Mouse (Mus musculus): Measurements from ENCODE around the gene Txndc2. TPM values are rescaled to one million over a fixed set of nuclear protein-coding genes. Genes with fewer than 3 reads are reported as not detected.
"Not testable (repeated sequence)": the region's sequence is repeated elsewhere in the genome, so short reads cannot be mapped to it uniquely, and the experiment has no call there.

Txndc2 gene
- polyA plus RNA-seq, 1 experiment, result not detected

DNA sequence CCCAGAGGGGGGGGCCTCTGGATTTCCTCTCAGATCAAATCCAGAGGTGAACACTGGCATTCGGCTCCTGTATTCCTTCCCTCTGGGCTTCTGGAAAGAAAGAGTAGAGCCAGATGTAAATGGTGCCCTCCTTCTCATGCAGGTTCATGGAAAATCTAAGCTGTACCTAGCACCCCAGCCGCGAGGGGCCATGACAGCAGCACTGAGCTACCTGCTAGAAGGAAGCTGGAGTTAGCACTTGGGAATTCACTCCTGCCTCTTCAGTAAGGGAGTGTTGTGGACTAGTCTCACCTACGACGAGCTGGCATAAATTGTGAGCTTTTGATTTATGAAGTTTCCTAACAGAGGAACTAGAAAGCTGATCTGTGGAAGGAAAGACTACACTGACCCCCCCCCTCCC, 1.6 kb upstream of the Txndc2 start:
- Histone ChIP-seq H3K4me1 (ENCODE audit: control insufficient read depth, insufficient read depth, low read length) (peaks cover 3% of the 10 kb centered on the region; the same call in 1 of the 2 replicates), H3K27ac (ENCODE audit: insufficient read depth, low read length) (peak overlapping the region; percentile 75), H3K4me3 (ENCODE audit: insufficient read depth, low read length) (no peak overlapping the region)
- TF ChIP-seq CTCF (IDR thresholded peaks at IDR 0.05; ENCODE audit: borderline replicate concordance, insufficient read depth, low read length) (no peak), POLR2A (IDR thresholded peaks at IDR 0.05; ENCODE audit: low read depth, low read length) (no peak)

GRCm38 (mm10) chr17:65643051-65643521, 1.1 kb upstream of the Txndc2 start:
- TF ChIP-seq POLR2A (IDR thresholded peaks at IDR 0.05; ENCODE audit: low read depth, low read length) (no peak), CTCF (IDR thresholded peaks at IDR 0.05; ENCODE audit: borderline replicate concordance, insufficient read depth, low read length) (no peak)
- peak overlapping the region; percentile 75 for H3K27ac ChIP-seq (ENCODE audit: insufficient read depth, low read length)
- H3K4me1 ChIP-seq (ENCODE audit: control insufficient read depth, insufficient read depth, low read length), result peaks cover 3% of the 10 kb centered on the region; the same call in 1 of the 2 replicates
- H3K4me3 ChIP-seq (ENCODE audit: insufficient read depth, low read length), result no peak overlapping the region

- peak overlapping the region; percentile 75 for H3K27ac ChIP-seq (ENCODE audit: insufficient read depth, low read length)
- H3K4me3 ChIP-seq (ENCODE audit: insufficient read depth, low read length), result no peak overlapping the region
- H3K4me1 ChIP-seq (ENCODE audit: control insufficient read depth, insufficient read depth, low read length), result peaks cover 3% of the 10 kb centered on the region; the same call in 1 of the 2 replicates
- TF ChIP-seq POLR2A (IDR thresholded peaks at IDR 0.05; ENCODE audit: low read depth, low read length) (no peak), CTCF (IDR thresholded peaks at IDR 0.05; ENCODE audit: borderline replicate concordance, insufficient read depth, low read length) (no peak)
Measured at GRCm38 (mm10) chr17:65642578-65642991, 617 bp upstream of the Txndc2 start.

- no peak overlapping the region for H3K27ac ChIP-seq (ENCODE audit: insufficient read depth, low read length)
- H3K4me3 ChIP-seq (ENCODE audit: insufficient read depth, low read length), result no peak overlapping the region
- H3K4me1 ChIP-seq (ENCODE audit: control insufficient read depth, insufficient read depth, low read length), result peaks cover 2% of the 10 kb centered on the region; the same call in 1 of the 2 replicates
- TF ChIP-seq POLR2A (IDR thresholded peaks at IDR 0.05; ENCODE audit: low read depth, low read length) (no peak), CTCF (IDR thresholded peaks at IDR 0.05; ENCODE audit: borderline replicate concordance, insufficient read depth, low read length) (no peak)
Measured at GRCm38 (mm10) chr17:65639144-65639543, 2.8 kb downstream of the Txndc2 start.

- Histone ChIP-seq H3K4me1 (ENCODE audit: control insufficient read depth, insufficient read depth, low read length) (peaks cover 2% of the 10 kb centered on the region; the same call in 1 of the 2 replicates), H3K4me3 (ENCODE audit: insufficient read depth, low read length) (no peak overlapping the region), H3K27ac (ENCODE audit: insufficient read depth, low read length) (peak overlapping the region; percentile 7; the same call in 1 of the 2 replicates)
- TF ChIP-seq POLR2A (IDR thresholded peaks at IDR 0.05; ENCODE audit: low read depth, low read length) (no peak), CTCF (IDR thresholded peaks at IDR 0.05; ENCODE audit: borderline replicate concordance, insufficient read depth, low read length) (no peak)
Measured at GRCm38 (mm10) chr17:65635715-65636360, 6.1 kb downstream of the Txndc2 start.

- no peaks in the 10 kb centered on the region for H3K4me1 ChIP-seq (ENCODE audit: control insufficient read depth, insufficient read depth, low read length)
- no peak for TF ChIP-seq CTCF (IDR thresholded peaks at IDR 0.05; ENCODE audit: borderline replicate concordance, insufficient read depth, low read length)
- no peak for TF ChIP-seq POLR2A (IDR thresholded peaks at IDR 0.05; ENCODE audit: low read depth, low read length)
- H3K27ac ChIP-seq (ENCODE audit: insufficient read depth, low read length), result peak overlapping the region; percentile 32; the same call in 1 of the 2 replicates
- H3K4me3 ChIP-seq (ENCODE audit: insufficient read depth, low read length), result no peak overlapping the region
Measured at GRCm38 (mm10) chr17:65629943-65630342, 12.0 kb downstream of the Txndc2 start.

- not testable (repeated sequence) for H3K4me1 ChIP-seq (ENCODE audit: control insufficient read depth, insufficient read depth, low read length); H3K4me3 ChIP-seq (ENCODE audit: insufficient read depth, low read length); H3K27ac ChIP-seq (ENCODE audit: insufficient read depth, low read length)
Measured at GRCm38 (mm10) chr17:65628823-65629532, 13.0 kb downstream of the Txndc2 start.

DNA sequence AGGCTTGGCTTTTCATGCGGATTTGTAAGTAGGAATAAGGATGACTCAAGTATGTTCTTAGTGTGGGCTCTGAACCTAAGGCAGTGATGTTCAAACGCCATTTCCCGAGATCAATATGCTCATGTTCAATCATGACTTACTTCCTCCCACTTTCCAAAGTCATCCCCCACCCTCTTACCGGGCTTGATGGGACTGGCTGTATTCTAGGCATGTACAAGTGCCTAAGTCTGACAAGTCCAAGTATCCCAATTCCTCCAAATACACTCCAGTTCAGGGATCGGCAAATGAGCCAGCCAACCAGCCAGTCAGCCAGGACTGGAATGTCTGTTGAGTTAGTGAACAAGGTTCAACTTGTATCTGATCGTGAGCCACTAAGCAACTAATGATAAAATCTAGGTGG, 15.7 kb downstream of the Txndc2 start:
- Histone ChIP-seq H3K4me1 (ENCODE audit: control insufficient read depth, insufficient read depth, low read length) (no peaks in the 10 kb centered on the region), H3K27ac (ENCODE audit: insufficient read depth, low read length) (no peak overlapping the region)
- TF ChIP-seq POLR2A (IDR thresholded peaks at IDR 0.05; ENCODE audit: low read depth, low read length), result no peak

DNA sequence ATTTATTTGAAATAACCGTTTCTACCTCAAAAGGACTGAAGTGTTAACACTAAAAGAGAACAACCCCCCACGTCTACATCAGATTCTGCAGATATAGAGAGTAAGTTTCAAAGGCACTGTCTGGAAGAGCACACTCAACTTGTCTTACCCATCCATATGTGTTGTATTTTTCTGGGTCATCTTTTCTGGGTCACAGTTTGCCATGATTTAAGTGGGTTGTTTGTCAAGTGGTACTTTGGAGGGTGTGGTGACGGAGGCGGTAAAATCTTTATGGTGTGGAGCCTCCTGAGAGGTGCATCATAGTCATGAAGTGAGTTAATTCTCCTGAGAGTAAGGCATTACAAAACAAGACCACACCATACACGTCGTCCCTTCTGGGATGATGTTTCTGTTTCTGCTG, 16.4 kb downstream of the Txndc2 start:
- Histone ChIP-seq H3K4me3 (ENCODE audit: insufficient read depth, low read length) (no peak overlapping the region), H3K4me1 (ENCODE audit: control insufficient read depth, insufficient read depth, low read length) (no peaks in the 10 kb centered on the region), H3K27ac (ENCODE audit: insufficient read depth, low read length) (no peak overlapping the region)
- TF ChIP-seq CTCF (IDR thresholded peaks at IDR 0.05; ENCODE audit: borderline replicate concordance, insufficient read depth, low read length) (no peak), POLR2A (IDR thresholded peaks at IDR 0.05; ENCODE audit: low read depth, low read length) (no peak)

More for the DNA sequence above, 15.7 kb downstream of the Txndc2 start:
- H3K4me3 ChIP-seq (ENCODE audit: insufficient read depth, low read length), result no peak overlapping the region

GRCm38 (mm10) chr17:65623130-65623529, 18.8 kb downstream of the Txndc2 start:
- TF ChIP-seq CTCF (IDR thresholded peaks at IDR 0.05; ENCODE audit: borderline replicate concordance, insufficient read depth, low read length), result no peak
- no peak for TF ChIP-seq POLR2A (IDR thresholded peaks at IDR 0.05; ENCODE audit: low read depth, low read length)

More at GRCm38 (mm10) chr17:65623130-65623529, 18.8 kb downstream of the Txndc2 start:
- no peak overlapping the region for H3K4me3 ChIP-seq (ENCODE audit: insufficient read depth, low read length)
- H3K27ac ChIP-seq (ENCODE audit: insufficient read depth, low read length), result no peak overlapping the region
- H3K4me1 ChIP-seq (ENCODE audit: control insufficient read depth, insufficient read depth, low read length), result no peaks in the 10 kb centered on the region
